8 mouse cellular contexts compared by ENCODE assay signal in the genomic region with DNA sequence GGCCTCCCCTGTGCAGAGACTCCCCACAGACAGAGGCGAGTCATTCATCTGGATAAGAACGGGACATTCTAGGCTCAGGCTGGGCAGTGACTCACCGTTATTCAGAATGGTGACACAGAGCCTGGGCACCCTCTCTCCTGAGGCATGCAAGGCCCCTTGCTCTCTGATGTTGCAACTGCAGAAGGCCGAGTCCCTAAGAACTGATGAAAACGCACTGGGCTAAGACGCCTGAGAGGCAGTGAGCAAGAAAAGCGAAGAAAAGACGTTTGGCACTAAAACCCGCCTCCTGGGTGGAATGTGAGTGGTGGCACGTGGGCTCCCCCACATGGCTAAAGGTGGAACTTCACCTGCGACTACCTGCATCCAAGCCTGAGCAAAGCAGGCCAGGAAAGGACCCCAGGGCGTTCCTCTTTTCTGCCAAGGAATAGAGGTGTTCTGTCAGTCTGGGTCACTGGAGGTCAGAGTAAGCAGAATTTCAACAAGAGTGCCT. TPM values are rescaled to one million over a fixed set of nuclear protein-coding genes. Genes with fewer than 3 reads are reported as not detected.
DNase-seq lines count a peak whose midpoint lies in the region; ATAC-seq and TF ChIP-seq lines count a peak whose summit lies in the region.

No protein-coding gene starts in this region.

- 4% methylated on average over 12 of the region's 12 CpGs for WGBS in hindbrain, embryonic 13.5 days

- H3K27me3 ChIP-seq in Patski = no peaks in the 10 kb centered on the region
- H3K27me3 ChIP-seq in hindbrain, embryonic 13.5 days = no peaks in the 10 kb centered on the region

- ATAC-seq in Patski = peak; percentile 94
- ATAC-seq in hindbrain, embryonic 13.5 days (ENCODE audit: low FRiP score) = peak; percentile 62

- H3K4me3 ChIP-seq in hindbrain, embryonic 13.5 days = peak overlapping the region; percentile 22

- peak overlapping the region; percentile 55 for H3K27ac ChIP-seq in hindbrain, embryonic 13.5 days

- no peaks in the 10 kb centered on the region for H3K36me3 ChIP-seq in hindbrain, embryonic 13.5 days

- TF ChIP-seq CTCF in Patski (IDR thresholded peaks at IDR 0.05) = no peak

- no peaks in the 10 kb centered on the region for H3K9me3 ChIP-seq in hindbrain, embryonic 13.5 days

- H3K9ac ChIP-seq in hindbrain, embryonic 13.5 days = peak overlapping the region; percentile 56; the same call in 1 of the 2 replicates

- in situ Hi-C loops in Patski (cut with MboI; ENCODE audit: low pct_unique_long_range_greater_than_20kb) = no loop called here

- POLR2A ChIA-PET in Patski (lab: Charles Lee) = no interaction called here

- DNase-seq in Patski (ENCODE audit: low read depth, low spot score) = peak; percentile 96
- peak; percentile 86 for DNase-seq in cerebellum, adult 9-11 months
- peak; percentile 65 to 80 for DNase-seq in frontal cortex, postnatal 10 days (ENCODE audit: low spot score in 2 of 2)
- peak; percentile 86 to 91 for DNase-seq in layer of hippocampus, postnatal 25 days (ENCODE audit: extremely low spot score in 1 of 2, low spot score in 1 of 2)
- peak; percentile 83 for DNase-seq in lung, postnatal 14 days
- DNase-seq in retina, embryonic 14.5 days (ENCODE audit: low spot score) = peak; percentile 92
- DNase-seq in urinary bladder, adult 2 months (ENCODE audit: low spot score) = peak; percentile 59

- peaks cover 27% of the 10 kb centered on the region for H3K4me1 ChIP-seq in hindbrain, embryonic 13.5 days (replicated peaks)

- CTCF ChIA-PET in Patski (lab: Charles Lee) = interaction anchor here (1.7 kb wide), 1 partner anchor 173 kb away, joined by 7 read pairs; no protein-coding TSS in a partner anchor

- peak overlapping the region; percentile 47 for H3K4me2 ChIP-seq in hindbrain, embryonic 13.5 days

RNA-seq across cellular contexts. Expression of a gene that starts 25.0 kb away (rescaled TPM):
- polyA plus RNA-seq in Patski (2021) = 23.3 TPM
- polyA plus RNA-seq in hindbrain, embryonic 13.5 days (2015; fragmentation: Nextera tagmentation; extraction: Ambion mirVana) = 7.2 and 7.8 TPM in 2 replicates
- total RNA-seq in layer of hippocampus, postnatal 25 days (2021) = 10 to 100 TPM; 23.8 to 25.5 TPM
- 21.0 and 21.7 TPM in 2 replicates for polyA plus RNA-seq in urinary bladder, adult 2 months (2012; rRNA removed)

RNA-seq across cellular contexts. Expression of a gene that starts 29.0 kb away (rescaled TPM):
- polyA plus RNA-seq in Patski (2021) = 39.5 TPM
- polyA plus RNA-seq in hindbrain, embryonic 13.5 days (2015; fragmentation: Nextera tagmentation; extraction: Ambion mirVana) = 2.4 and 2.7 TPM in 2 replicates
- 1 to 10 TPM; 8.8 to 9.1 TPM for total RNA-seq in layer of hippocampus, postnatal 25 days (2021)
- polyA plus RNA-seq in urinary bladder, adult 2 months (2012; rRNA removed) = 45.9 and 57.6 TPM in 2 replicates

Comparison
In these comparisons a context has a peak if more than half of its experiments do, and no peak if none do; other contexts are left out.
1. Peak in every context shown above with its lines: DNase-seq, ATAC-seq, H3K4me3 ChIP-seq and H3K27ac ChIP-seq.
2. RNA of a gene that starts 29.0 kb away (polyA plus RNA-seq): 45.9 to 57.6 TPM in urinary bladder, adult 2 months and 39.5 TPM in Patski (single experiment); 2.4 to 2.7 TPM in hindbrain, embryonic 13.5 days; every median in the first group is over 10 times any median in the second.